Mouse (Mus musculus): ENCODE measurements at regions not wholly inside any gene's neighbourhood (a gene's known extent, or its start where the extent isn't known, plus 50 kb on each side); places are given as distances from the start of the nearest gene placed in this dataset.

DNA sequence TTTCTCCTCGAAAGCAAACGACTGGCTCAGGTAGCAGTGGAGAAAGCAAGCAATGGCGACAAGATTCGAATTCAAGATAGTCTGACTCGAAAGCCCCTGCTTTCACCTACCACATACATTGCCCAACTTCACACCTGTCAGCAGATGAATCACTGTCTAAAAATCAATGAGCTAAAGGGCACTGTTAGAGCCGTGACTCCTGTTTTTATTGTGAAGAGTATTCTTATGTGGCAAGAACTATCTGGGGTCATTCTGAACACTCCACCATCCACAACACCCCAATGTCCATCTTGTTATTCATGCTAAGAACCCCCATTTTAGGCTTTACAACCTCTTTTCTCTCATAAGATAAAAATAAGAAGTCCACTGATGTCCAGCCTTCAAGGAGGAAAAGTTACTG, 144.1 kb downstream of the Barhl2 start:
- no peak for ATAC-seq (replicated peaks; ENCODE audit: insufficient number of reproducible peaks, low FRiP score, low TSS enrichment, low read depth)
- DNase-seq (ENCODE audit: low spot score) = no peak

DNA sequence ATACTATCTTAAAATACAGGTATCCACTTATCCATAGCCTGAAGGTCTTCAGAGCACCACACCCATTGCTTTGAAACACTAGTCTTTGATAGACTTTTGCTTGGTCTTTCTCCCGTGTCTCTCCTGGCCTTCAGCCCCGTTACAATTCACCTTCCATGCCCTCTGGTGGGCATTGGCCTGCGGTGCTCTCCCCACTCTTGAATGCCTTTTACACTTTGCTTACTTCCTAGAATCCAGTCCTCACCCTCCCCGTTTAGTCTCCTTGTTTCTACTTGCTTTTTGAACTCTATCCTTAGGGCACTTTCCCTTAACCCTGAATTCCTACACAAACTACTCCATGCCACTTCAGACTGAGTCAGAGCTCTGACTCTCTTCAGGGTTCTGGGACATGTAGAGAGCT, 156.6 kb downstream of the Barhl2 start:
- no peaks in the 10 kb centered on the region for H3K36me3 ChIP-seq (replicated peaks; ENCODE audit: control insufficient read depth, insufficient read depth, low read depth, low read length)
- DNase-seq (ENCODE audit: low spot score) (no peak), ATAC-seq (replicated peaks; ENCODE audit: insufficient number of reproducible peaks, low FRiP score, low TSS enrichment, low read depth) (no peak)
- no peak overlapping the region for H3K4me3 ChIP-seq (ENCODE audit: low read depth, low read length)
- no peaks in the 10 kb centered on the region for H3K4me1 ChIP-seq (ENCODE audit: control insufficient read depth, insufficient read depth, low read length)
- no peaks in the 10 kb centered on the region for H3K9me3 ChIP-seq (replicated peaks; ENCODE audit: control insufficient read depth, low read length)
- no peak overlapping the region for H3K27ac ChIP-seq (replicated peaks; ENCODE audit: low read depth, low read length)
- no peaks in the 10 kb centered on the region for H3K27me3 ChIP-seq (ENCODE audit: control insufficient read depth, insufficient read depth, low read length)
- 49% methylated on average over 4 of the region's 4 CpGs for WGBS
- H3K4me2 ChIP-seq (ENCODE audit: low read depth, low read length) = no peak overlapping the region
- no peak overlapping the region for H3K9ac ChIP-seq (replicated peaks; ENCODE audit: low read length)

More for the DNA sequence above, 144.1 kb downstream of the Barhl2 start:
- no peaks in the 10 kb centered on the region for H3K27me3 ChIP-seq (ENCODE audit: control insufficient read depth, insufficient read depth, low read length)
- WGBS = 83% methylated on average over 6 of the region's 6 CpGs
- H3K4me2 ChIP-seq (ENCODE audit: low read depth, low read length) = no peak overlapping the region
- no peaks in the 10 kb centered on the region for H3K9me3 ChIP-seq (replicated peaks; ENCODE audit: control insufficient read depth, low read length)
- H3K4me1 ChIP-seq (ENCODE audit: control insufficient read depth, insufficient read depth, low read length) = no peaks in the 10 kb centered on the region
- H3K36me3 ChIP-seq (replicated peaks; ENCODE audit: control insufficient read depth, insufficient read depth, low read depth, low read length) = no peaks in the 10 kb centered on the region
- no peak overlapping the region for H3K27ac ChIP-seq (replicated peaks; ENCODE audit: low read depth, low read length)
- no peak overlapping the region for H3K9ac ChIP-seq (replicated peaks; ENCODE audit: low read length)
- H3K4me3 ChIP-seq (ENCODE audit: low read depth, low read length) = no peak overlapping the region

DNA sequence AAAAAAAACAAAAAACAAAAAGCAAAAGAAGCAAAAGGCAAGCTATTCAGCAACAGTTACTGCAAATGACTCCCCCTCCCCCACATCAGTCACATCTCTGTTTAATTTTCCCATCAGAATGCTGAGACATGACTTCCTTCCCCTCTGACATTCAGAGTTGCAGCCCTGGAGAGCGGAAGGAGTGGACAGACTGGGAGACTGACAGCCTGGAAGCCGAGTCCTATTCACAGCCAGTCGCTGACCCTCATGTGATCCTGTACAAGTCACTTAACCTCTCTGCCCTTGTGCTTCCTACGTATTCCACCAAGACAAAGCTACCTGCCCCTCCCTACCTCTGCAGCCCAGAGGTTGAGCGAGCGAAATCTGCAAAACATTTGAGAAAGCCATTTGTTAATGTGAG, 161.2 kb downstream of the Barhl2 start:
- H3K4me1 ChIP-seq (ENCODE audit: control insufficient read depth, insufficient read depth, low read length) = no peaks in the 10 kb centered on the region
- H3K9me3 ChIP-seq (replicated peaks; ENCODE audit: control insufficient read depth, low read length) = no peaks in the 10 kb centered on the region
- 11% methylated on average over 6 of the region's 6 CpGs for WGBS
- DNase-seq (ENCODE audit: low spot score) = peak; percentile 20
- no peak overlapping the region for H3K9ac ChIP-seq (replicated peaks; ENCODE audit: low read length)
- no peak overlapping the region for H3K4me3 ChIP-seq (ENCODE audit: low read depth, low read length)
- no peak overlapping the region for H3K4me2 ChIP-seq (ENCODE audit: low read depth, low read length)
- ATAC-seq (replicated peaks; ENCODE audit: insufficient number of reproducible peaks, low FRiP score, low TSS enrichment, low read depth) = no peak
- H3K27me3 ChIP-seq (ENCODE audit: control insufficient read depth, insufficient read depth, low read length) = no peaks in the 10 kb centered on the region
- H3K36me3 ChIP-seq (replicated peaks; ENCODE audit: control insufficient read depth, insufficient read depth, low read depth, low read length) = no peaks in the 10 kb centered on the region
- H3K27ac ChIP-seq (replicated peaks; ENCODE audit: low read depth, low read length) = no peak overlapping the region

DNA sequence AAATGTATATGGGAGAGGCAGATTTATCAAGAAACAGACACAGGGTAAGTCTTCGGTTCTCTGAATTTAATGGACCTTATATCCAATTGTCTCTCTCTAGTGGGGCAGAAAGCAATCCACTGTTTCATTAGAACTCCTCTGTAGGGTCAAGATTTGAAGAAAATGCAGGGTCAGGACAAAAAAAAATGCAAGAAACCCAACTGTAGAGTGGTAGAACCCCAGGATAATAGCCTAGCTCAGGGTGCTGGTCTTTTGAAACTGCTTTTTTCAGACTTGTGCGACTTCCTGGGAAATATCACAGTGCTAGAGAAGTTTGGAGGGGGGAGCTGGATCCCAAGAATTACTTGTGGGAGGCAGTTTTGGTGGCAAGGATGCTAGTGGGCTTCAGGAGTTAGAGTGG, 162.0 kb downstream of the Barhl2 start:
- no peak for DNase-seq (ENCODE audit: low spot score)
- 55% methylated on average over 2 of the region's 2 CpGs for WGBS
- Histone ChIP-seq H3K27me3 (ENCODE audit: control insufficient read depth, insufficient read depth, low read length) (no peaks in the 10 kb centered on the region), H3K4me1 (ENCODE audit: control insufficient read depth, insufficient read depth, low read length) (no peaks in the 10 kb centered on the region), H3K36me3 (replicated peaks; ENCODE audit: control insufficient read depth, insufficient read depth, low read depth, low read length) (no peaks in the 10 kb centered on the region), H3K9me3 (replicated peaks; ENCODE audit: control insufficient read depth, low read length) (no peaks in the 10 kb centered on the region), H3K27ac (replicated peaks; ENCODE audit: low read depth, low read length) (no peak overlapping the region), H3K9ac (replicated peaks; ENCODE audit: low read length) (no peak overlapping the region), H3K4me3 (ENCODE audit: low read depth, low read length) (no peak overlapping the region), H3K4me2 (ENCODE audit: low read depth, low read length) (no peak overlapping the region)
- no peak for ATAC-seq (replicated peaks; ENCODE audit: insufficient number of reproducible peaks, low FRiP score, low TSS enrichment, low read depth)

DNA sequence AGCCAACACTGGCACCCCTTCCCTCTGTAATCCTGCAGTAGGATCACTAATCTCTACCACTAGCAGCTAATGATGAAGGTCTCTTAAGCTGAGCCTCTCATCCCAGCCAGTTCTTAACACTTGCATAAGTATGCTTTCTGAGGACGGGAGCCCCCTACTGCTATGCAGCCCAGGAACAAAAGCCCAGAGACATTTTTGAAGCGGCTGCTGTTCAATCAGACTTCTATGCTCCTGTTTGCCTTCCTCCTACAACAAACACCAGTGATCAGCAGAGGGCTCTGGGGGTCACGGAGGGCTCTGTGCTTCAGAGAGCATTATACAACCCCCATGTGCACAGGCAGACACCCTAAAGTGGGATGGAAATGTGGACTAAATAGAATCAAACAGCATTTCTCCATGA, 162.4 kb downstream of the Barhl2 start:
- no peaks in the 10 kb centered on the region for H3K27me3 ChIP-seq (ENCODE audit: control insufficient read depth, insufficient read depth, low read length)
- no peaks in the 10 kb centered on the region for H3K36me3 ChIP-seq (replicated peaks; ENCODE audit: control insufficient read depth, insufficient read depth, low read depth, low read length)
- no peaks in the 10 kb centered on the region for H3K9me3 ChIP-seq (replicated peaks; ENCODE audit: control insufficient read depth, low read length)
- WGBS = 6% methylated on average over 3 of the region's 3 CpGs
- H3K27ac ChIP-seq (replicated peaks; ENCODE audit: low read depth, low read length) = no peak overlapping the region
- H3K4me2 ChIP-seq (ENCODE audit: low read depth, low read length) = no peak overlapping the region
- no peak overlapping the region for H3K9ac ChIP-seq (replicated peaks; ENCODE audit: low read length)
- ATAC-seq (replicated peaks; ENCODE audit: insufficient number of reproducible peaks, low FRiP score, low TSS enrichment, low read depth) = no peak
- peak; percentile 11 for DNase-seq (ENCODE audit: low spot score)
- H3K4me1 ChIP-seq (ENCODE audit: control insufficient read depth, insufficient read depth, low read length) = no peaks in the 10 kb centered on the region
- H3K4me3 ChIP-seq (ENCODE audit: low read depth, low read length) = no peak overlapping the region

DNA sequence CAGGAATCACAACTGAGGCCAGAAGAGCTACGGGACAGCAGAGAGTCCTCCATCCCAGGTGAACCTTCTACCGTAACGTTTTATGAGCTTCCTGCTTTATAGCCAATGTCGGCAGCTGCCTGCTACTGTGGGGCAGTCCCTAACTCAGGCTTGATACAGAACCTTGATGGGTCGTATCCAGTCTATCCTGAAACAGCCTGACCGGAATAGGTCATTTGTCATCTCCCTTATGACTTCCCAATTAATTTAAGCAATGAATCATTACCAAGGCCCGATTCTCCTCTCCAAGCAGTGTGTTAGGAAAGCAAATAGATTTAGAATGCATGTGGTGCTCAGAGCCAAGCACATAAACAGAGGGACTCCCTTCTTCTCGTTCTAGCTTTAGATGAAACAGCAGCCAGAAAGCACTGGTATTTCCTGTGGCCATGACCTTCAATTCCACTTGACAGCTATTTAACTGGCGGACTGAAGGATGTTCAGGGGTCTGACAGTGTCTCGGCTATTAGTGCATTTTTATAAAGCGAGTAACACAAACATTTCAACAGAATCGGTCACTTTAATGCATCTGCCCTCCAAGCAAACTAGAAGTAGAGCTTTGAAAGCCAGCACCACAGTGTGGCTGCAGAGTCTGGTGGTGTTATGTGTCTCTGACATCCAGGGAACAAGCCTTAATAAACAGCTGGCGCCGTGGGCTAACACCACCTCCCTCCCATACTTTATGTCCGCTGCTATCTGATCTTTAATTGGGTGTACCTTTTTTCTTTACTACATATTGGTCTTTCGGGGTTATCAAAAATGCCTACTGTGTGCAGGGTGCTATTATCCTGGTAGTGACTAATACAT, 165.4 kb downstream of the Barhl2 start:
- H3K4me3 ChIP-seq (ENCODE audit: low read depth, low read length) = no peak overlapping the region
- H3K9me3 ChIP-seq (replicated peaks; ENCODE audit: control insufficient read depth, low read length) = no peaks in the 10 kb centered on the region
- H3K9ac ChIP-seq (replicated peaks; ENCODE audit: low read length) = no peak overlapping the region
- H3K4me2 ChIP-seq (ENCODE audit: low read depth, low read length) = no peak overlapping the region
- DNase-seq (ENCODE audit: low spot score) = no peak
- no peaks in the 10 kb centered on the region for H3K4me1 ChIP-seq (ENCODE audit: control insufficient read depth, insufficient read depth, low read length)
- H3K36me3 ChIP-seq (replicated peaks; ENCODE audit: control insufficient read depth, insufficient read depth, low read depth, low read length) = no peaks in the 10 kb centered on the region
- H3K27me3 ChIP-seq (ENCODE audit: control insufficient read depth, insufficient read depth, low read length) = no peaks in the 10 kb centered on the region
- no peak for ATAC-seq (replicated peaks; ENCODE audit: insufficient number of reproducible peaks, low FRiP score, low TSS enrichment, low read depth)
- H3K27ac ChIP-seq (replicated peaks; ENCODE audit: low read depth, low read length) = no peak overlapping the region
- WGBS = 63% methylated on average over 16 of the region's 16 CpGs

DNA sequence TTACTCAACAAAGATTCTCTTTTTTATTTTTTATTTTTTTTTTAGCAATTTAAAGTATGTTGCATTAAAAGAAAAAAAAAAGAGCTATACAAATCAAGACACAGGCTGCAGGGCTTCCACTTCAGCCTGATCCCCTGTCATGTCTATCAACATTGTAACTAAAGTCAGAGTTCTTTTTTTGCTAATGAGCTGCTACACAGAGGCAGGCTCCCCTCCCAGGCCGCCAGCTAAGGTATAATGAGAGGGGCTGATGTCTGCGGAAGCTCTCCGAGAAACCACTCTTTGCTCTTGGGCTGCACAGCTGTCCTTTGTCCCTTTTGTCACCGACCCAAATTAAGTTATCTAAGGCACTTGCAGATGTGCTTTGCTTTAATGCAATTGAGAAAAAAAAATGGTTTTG, 172.8 kb downstream of the Barhl2 start:
- Histone ChIP-seq H3K9ac (replicated peaks; ENCODE audit: low read length) (no peak overlapping the region), H3K4me1 (ENCODE audit: control insufficient read depth, insufficient read depth, low read length) (no peaks in the 10 kb centered on the region), H3K36me3 (replicated peaks; ENCODE audit: control insufficient read depth, insufficient read depth, low read depth, low read length) (no peaks in the 10 kb centered on the region), H3K4me2 (ENCODE audit: low read depth, low read length) (no peak overlapping the region), H3K9me3 (replicated peaks; ENCODE audit: control insufficient read depth, low read length) (no peaks in the 10 kb centered on the region), H3K27ac (replicated peaks; ENCODE audit: low read depth, low read length) (no peak overlapping the region), H3K27me3 (ENCODE audit: control insufficient read depth, insufficient read depth, low read length) (no peaks in the 10 kb centered on the region), H3K4me3 (ENCODE audit: low read depth, low read length) (no peak overlapping the region)
- no peak for ATAC-seq (replicated peaks; ENCODE audit: insufficient number of reproducible peaks, low FRiP score, low TSS enrichment, low read depth)
- peak; percentile 27 for DNase-seq (ENCODE audit: low spot score)
- WGBS = 4% methylated on average over 4 of the region's 4 CpGs

DNA sequence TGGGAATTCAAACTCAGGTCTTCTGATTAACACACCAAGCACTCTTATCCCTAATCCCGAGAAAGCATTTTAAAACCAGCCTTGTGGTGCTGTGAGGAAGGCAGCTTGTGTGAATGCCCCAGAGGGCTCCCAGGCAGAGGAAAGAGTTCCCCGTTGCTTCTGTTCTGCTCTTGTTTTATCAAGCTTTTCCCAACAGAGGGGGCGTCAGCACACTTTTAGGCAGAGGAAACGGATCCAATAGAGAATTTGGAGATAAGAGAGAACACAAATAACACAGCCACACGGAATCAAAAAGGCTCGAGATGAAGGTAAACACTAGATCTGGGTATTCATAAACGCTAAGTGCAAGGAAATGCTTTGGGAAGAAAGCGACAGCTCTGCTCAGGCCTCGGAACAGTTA, 173.2 kb downstream of the Barhl2 start:
- 18% methylated on average over 9 of the region's 9 CpGs for WGBS
- H3K4me3 ChIP-seq (ENCODE audit: low read depth, low read length) = no peak overlapping the region
- no peaks in the 10 kb centered on the region for H3K27me3 ChIP-seq (ENCODE audit: control insufficient read depth, insufficient read depth, low read length)
- no peak overlapping the region for H3K27ac ChIP-seq (replicated peaks; ENCODE audit: low read depth, low read length)
- ATAC-seq (replicated peaks; ENCODE audit: insufficient number of reproducible peaks, low FRiP score, low TSS enrichment, low read depth) = no peak
- no peaks in the 10 kb centered on the region for H3K9me3 ChIP-seq (replicated peaks; ENCODE audit: control insufficient read depth, low read length)
- no peak overlapping the region for H3K4me2 ChIP-seq (ENCODE audit: low read depth, low read length)
- DNase-seq (ENCODE audit: low spot score) = peak; percentile 7
- H3K4me1 ChIP-seq (ENCODE audit: control insufficient read depth, insufficient read depth, low read length) = no peaks in the 10 kb centered on the region
- no peak overlapping the region for H3K9ac ChIP-seq (replicated peaks; ENCODE audit: low read length)
- no peaks in the 10 kb centered on the region for H3K36me3 ChIP-seq (replicated peaks; ENCODE audit: control insufficient read depth, insufficient read depth, low read depth, low read length)
